In the genomic region with DNA sequence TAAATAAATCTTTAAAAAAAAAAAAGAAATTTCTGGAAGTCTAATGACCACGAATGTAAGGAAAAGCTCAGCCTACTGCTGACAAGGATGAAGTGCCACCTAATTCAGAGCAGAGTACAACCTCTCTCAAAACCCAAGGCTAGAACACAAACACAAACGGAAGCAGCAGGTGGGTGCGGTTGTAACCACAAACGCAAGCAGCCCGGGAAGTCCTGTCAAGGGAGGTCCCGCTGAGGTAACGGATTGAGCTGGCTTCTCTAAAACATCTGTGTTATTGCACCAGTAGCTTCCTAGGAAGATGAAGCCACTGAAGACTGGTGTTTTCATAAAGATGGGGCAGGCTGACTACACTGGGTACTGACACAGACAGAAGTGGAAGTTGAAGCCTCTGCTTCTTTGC, we compare ENCODE assay signal across 16 mouse cellular contexts. TPM values are rescaled to one million over a fixed set of nuclear protein-coding genes. Genes with fewer than 3 reads are reported as not detected.
DNase-seq lines count a peak whose midpoint lies in the region; ATAC-seq lines count a peak whose summit lies in the region.
"Had no signal": no experiment of that assay in that cellular context is flagged by ENCODE, and none has a peak within 500 bp of the region (broad histone marks: within the 10 kb centered on the region; RNA-seq: fewer than 3 reads in every experiment).

No protein-coding gene starts in this region.

- 61% methylated on average over 7 of the region's 7 CpGs for WGBS in heart, embryonic 16.5 days
- WGBS in hindbrain, embryonic 16.5 days = 70% methylated on average over 7 of the region's 7 CpGs

- intact Hi-C loops in heart, postnatal 14 days (cut with DNase I) = no loop called here

- peak; percentile 45; the same call in 1 of the 2 replicates for ATAC-seq in heart, embryonic 16.5 days (replicated peaks; ENCODE audit: extremely low read depth, insufficient read depth, low FRiP score)
- ATAC-seq in megakaryocyte, adult 5-6 weeks (ENCODE audit: poor library complexity, severe bottlenecking) = peak; percentile 93
- no peak for ATAC-seq in hindbrain, embryonic 16.5 days
- ATAC-seq: midbrain, embryonic 13.5 days had no signal

- H3K4me2 ChIP-seq in heart, embryonic 16.5 days (ENCODE audit: low read depth, low read length) = no peak overlapping the region
- H3K4me2 ChIP-seq in hindbrain, embryonic 16.5 days (ENCODE audit: low read length) = no peak overlapping the region
- H3K4me2 ChIP-seq: embryonic facial prominence, embryonic 12.5 days; hindbrain, embryonic 15.5 days; liver, embryonic 13.5 days; midbrain, embryonic 13.5 days had no signal

- no peak overlapping the region for H3K9ac ChIP-seq in heart, embryonic 16.5 days (ENCODE audit: low read length)
- H3K9ac ChIP-seq in hindbrain, embryonic 16.5 days (ENCODE audit: low read depth, low read length) = no peak overlapping the region
- H3K9ac ChIP-seq: embryonic facial prominence, embryonic 12.5 days; hindbrain, embryonic 15.5 days; liver, embryonic 13.5 days; midbrain, embryonic 13.5 days had no signal

- H3K4me1 ChIP-seq in heart, embryonic 16.5 days (ENCODE audit: control insufficient read depth, insufficient read depth, low read length) = no peaks in the 10 kb centered on the region
- H3K4me1 ChIP-seq in hindbrain, embryonic 16.5 days (ENCODE audit: control insufficient read depth, insufficient read depth, low read depth, low read length) = no peaks in the 10 kb centered on the region
- H3K4me1 ChIP-seq: liver, embryonic 13.5 days had no signal

- H3K9me3 ChIP-seq in heart, embryonic 16.5 days (replicated peaks; ENCODE audit: control insufficient read depth, low read length) = no peaks in the 10 kb centered on the region
- no peaks in the 10 kb centered on the region for H3K9me3 ChIP-seq in hindbrain, embryonic 16.5 days (ENCODE audit: control insufficient read depth, low read length)
- H3K9me3 ChIP-seq: embryonic facial prominence, embryonic 12.5 days; hindbrain, embryonic 15.5 days; liver, embryonic 13.5 days; midbrain, embryonic 13.5 days had no signal

- H3K4me3 ChIP-seq in heart, embryonic 16.5 days (ENCODE audit: low read length) = no peak overlapping the region
- H3K4me3 ChIP-seq in hindbrain, embryonic 16.5 days (ENCODE audit: low read length) = no peak overlapping the region
- H3K4me3 ChIP-seq: embryonic facial prominence, embryonic 12.5 days; hindbrain, embryonic 15.5 days; liver, embryonic 13.5 days; midbrain, embryonic 13.5 days had no signal

- H3K27me3 ChIP-seq in heart, embryonic 16.5 days (ENCODE audit: control insufficient read depth, insufficient read depth, low read length) = no peaks in the 10 kb centered on the region
- no peaks in the 10 kb centered on the region for H3K27me3 ChIP-seq in hindbrain, embryonic 16.5 days (replicated peaks; ENCODE audit: control insufficient read depth, insufficient read depth, low read length)
- H3K27me3 ChIP-seq: embryonic facial prominence, embryonic 12.5 days; hindbrain, embryonic 15.5 days; liver, embryonic 13.5 days; midbrain, embryonic 13.5 days had no signal

- no peaks in the 10 kb centered on the region for H3K36me3 ChIP-seq in heart, embryonic 16.5 days (ENCODE audit: control insufficient read depth, insufficient read depth)
- H3K36me3 ChIP-seq in hindbrain, embryonic 16.5 days (ENCODE audit: control insufficient read depth, insufficient read depth, low read length) = 0 out of 2 replicates have a peak, but pooled peaks cover under 1% of the 10 kb centered on the region
- H3K36me3 ChIP-seq: embryonic facial prominence, embryonic 12.5 days; liver, embryonic 13.5 days had no signal

- no peak for DNase-seq in heart, postnatal 14 days
- peak; percentile 71 for DNase-seq in T-cell, adult 2 months (ENCODE audit: low spot score)
- peak; percentile 76 to 82 for DNase-seq in thymus, postnatal 10 days (ENCODE audit: low spot score in 2 of 2)
- DNase-seq in embryo, embryonic 10.5 days (ENCODE audit: low spot score) = no peak
- DNase-seq in left cerebral cortex, adult 11 months (ENCODE audit: low spot score) = no peak
- DNase-seq: cerebellum, adult 9-11 months; liver, embryonic 13.5 days; lung, postnatal 36 days; right cerebral cortex, adult 18-20 months had no signal

- H3K27ac ChIP-seq in heart, embryonic 16.5 days (ENCODE audit: low read length) = no peak overlapping the region
- no peak overlapping the region for H3K27ac ChIP-seq in hindbrain, embryonic 16.5 days (ENCODE audit: low read depth, low read length)
- H3K27ac ChIP-seq: embryonic facial prominence, embryonic 12.5 days; hindbrain, embryonic 15.5 days; kidney, postnatal 0 days; liver, embryonic 13.5 days; midbrain, embryonic 13.5 days had no signal

RNA-seq across cellular contexts. Expression of a gene that starts 15.1 kb away (rescaled TPM):
- polyA plus RNA-seq in heart, embryonic 16.5 days (2015; fragmentation: Nextera tagmentation; extraction: Ambion mirVana) = 0.13 and 0.36 TPM in 2 replicates
- under 1 TPM; 0.27 to 0.29 TPM for total RNA-seq in heart, postnatal 14 days (2021)
- 0.02 TPM in 1 of 2 replicates, not detected in the other for total RNA-seq in megakaryocyte, adult 5-6 weeks (2015)
- total RNA-seq in megakaryocyte, adult 5-6 weeks (2017) = not detected in 2 replicates
- 15.9 and 16.6 TPM in 2 replicates for polyA plus RNA-seq in hindbrain, embryonic 16.5 days (2015; fragmentation: Nextera tagmentation; extraction: Ambion mirVana)

Comparison
In these comparisons a context has a peak if more than half of its experiments do, and no peak if none do; other contexts are left out.
1. DNase-seq: peak in T-cell, adult 2 months (single experiment) and thymus, postnatal 10 days (2 of 2); none in heart, postnatal 14 days (0 of 2), embryo, embryonic 10.5 days (single experiment) and left cerebral cortex, adult 11 months (single experiment).